Mouse (Mus musculus) kidney, postnatal 14 days (tissue): Measurements from ENCODE around the gene Eml1.
"Not testable (repeated sequence)": the region's sequence is repeated elsewhere in the genome, so short reads cannot be mapped to it uniquely, and the experiment has no call there.

Experiments
- DNase-seq: peaks from one replicate; pipeline ENCODE4 v3.0.0; 2022; ENCODE audit warnings: mixed read lengths

Gene Eml1

DNA sequence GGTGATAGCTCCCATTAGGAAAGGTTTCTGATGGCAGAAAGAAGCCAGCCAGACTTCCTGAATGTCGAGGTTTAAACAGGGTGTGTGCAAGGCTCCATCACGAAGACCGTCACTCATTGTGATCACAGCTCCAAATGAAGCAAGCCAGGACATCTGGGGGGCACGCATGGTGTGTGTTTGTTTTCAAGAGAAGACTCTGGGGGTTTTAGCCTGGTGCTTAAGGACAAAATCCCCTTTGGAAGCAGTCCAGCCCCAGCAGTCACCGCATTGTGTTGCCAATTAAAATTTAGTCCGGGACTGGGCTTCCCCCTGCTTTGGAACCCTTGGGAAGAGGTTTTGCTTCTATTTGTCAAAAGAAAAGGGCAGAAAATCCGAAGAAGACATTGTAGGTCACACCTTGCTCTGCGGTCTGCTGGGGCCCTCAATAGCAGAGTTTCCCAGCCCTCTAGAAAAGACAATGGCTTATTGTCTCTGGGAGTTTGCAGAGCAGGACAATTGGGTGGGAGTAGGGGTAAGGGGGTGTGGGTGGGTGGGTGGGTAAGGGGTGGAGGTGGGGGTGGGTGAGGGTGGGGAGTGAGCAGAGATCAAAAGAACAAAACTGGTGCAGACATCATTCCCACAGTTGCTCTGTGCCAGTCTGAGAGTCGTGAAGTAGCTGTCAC lies 110.1 kb downstream of the Eml1 start:
- no peak for DNase-seq

DNA sequence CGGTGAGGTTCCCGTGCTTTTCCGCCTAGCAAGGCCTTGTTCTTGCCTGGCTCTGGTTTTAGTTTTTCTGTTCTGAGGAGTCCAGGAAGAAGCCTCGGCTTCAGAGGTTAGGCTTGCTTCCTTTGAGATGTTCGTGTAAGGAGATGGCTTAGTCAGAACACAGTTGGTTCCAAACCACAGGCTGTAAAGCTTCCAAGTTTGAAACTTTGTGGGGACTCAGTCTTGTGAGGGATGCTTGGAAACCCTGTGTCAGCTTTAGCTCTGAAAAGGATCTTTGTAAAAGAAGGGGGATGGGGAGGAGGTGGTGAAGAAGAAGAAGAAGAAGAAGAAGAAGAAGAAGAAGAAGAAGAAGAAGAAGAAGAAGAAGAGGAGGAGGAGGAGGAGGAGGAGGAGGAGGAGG lies 118.3 kb downstream of the Eml1 start:
- no peak for DNase-seq

DNA sequence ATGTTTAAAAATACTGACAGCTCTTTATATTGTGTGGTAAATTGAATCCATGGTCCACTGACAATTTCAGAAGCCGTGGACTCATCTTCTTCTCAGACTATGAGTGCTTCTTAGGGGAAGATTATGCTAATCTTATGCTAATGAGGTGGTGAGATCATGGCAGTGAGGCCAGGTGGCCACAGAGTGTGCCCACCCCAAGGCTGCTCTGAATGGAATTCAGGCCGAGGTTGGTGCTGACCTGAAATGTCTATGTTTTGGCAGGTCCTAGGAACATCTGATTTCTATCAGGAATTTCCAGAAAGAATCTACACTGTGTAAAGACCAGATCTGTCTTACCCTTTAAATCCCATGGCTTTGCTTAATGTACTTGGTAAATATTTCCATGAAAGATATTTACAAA lies 119.0 kb downstream of the Eml1 start:
- no peak for DNase-seq

DNA sequence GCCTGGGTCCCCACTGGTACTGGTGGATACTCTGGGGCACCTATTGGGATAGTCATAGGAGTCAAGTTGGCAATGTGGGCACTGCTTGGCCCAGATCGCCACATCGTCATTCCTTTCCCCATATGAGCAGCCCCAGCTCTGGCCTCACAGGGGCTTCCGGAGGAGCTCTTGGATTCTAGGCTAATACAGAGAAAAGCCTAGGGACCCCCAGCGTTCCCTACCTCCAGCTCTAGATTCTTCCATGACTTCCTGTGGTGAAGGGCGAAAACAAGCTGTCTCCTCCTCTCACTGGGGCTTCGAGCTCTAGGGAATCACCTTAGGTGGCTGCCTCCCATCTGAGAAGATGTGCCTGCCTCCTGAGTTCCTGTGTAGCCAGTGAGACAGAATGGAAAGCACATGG lies 119.6 kb downstream of the Eml1 start:
- DNase-seq = no peak

DNA sequence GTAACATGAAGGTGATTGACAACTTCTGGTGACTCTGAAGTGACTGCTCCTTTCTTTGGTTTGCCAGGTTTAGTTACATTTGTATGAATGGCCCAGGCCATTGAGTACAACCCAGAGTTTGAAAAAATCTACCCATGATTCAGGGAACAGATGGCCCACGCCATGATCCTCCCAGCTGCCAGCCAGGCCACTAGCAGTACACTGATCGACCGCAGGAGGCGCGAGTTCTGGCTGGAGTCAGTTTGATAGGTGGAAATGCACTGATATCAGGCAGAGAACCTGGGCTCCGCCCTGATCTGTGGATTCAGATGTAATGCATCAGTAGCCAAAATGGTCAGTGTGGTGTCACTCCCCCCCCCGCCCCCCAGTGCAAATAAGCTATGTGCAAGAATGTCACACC lies 120.2 kb downstream of the Eml1 start:
- no peak for DNase-seq

DNA sequence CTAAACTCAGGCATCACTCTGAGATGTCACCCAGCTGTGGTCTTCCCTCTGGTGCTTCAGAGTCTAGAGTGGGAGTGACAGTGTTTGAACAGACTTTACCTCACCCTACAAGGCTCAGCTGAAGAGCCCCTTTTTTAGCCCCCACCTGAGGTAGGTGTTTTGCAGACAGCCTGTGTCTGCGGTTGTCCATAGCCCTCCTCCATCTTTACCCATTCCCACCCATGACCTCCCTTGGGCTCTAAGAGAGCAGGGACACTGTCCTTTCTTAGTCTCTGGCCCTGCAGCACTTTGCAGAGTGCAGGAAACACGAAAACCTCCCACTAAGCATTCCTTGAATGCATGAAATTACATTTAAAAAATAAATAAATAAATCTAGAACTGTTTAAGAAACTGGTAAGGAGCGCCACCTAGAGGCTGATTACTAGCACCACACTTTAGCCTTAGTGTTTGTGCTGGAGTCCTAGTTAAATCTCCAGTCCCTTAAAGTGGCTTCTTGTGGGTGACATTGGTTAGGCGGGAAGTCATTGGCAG lies 123.3 kb downstream of the Eml1 start:
- DNase-seq = peak; percentile 76

DNA sequence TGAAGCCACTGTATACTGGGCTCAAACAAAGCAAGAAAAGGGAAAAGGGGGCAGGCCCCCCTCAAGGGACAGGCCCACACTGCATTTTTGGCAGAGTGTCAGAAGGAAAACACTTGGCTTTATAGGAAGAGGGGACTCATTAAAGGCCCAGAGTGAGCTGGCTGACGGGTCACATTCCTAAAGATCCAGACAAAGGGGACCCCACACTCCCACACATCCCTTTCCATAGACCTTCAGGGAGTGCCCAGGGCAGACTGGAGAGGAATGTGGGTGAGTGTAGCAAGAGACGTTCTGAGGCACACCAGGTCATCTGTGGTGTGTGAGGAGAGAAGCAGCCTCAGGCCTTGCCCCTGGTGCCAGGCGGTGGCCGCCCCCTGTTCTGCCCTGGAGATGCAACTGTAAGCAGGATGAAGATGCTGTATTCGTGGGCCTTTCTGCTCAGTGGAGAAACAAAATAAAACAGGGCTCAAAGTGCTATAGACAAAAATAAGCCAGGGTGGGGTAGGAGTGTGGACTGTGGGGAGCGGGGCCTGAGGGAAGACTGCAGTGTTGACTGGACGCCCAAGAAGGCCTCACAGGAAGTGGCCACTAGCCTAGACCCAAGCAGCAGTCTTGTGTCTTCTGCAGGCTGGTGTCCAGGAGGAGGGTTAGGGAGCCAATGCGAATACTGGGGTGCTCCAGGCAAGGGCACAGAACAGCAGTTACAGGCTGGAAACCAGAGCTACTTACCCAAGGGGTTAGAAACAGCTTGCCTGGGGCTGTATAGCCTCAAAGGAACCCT lies 124.9 kb downstream of the Eml1 start:
- peak; percentile 30 for DNase-seq

DNA sequence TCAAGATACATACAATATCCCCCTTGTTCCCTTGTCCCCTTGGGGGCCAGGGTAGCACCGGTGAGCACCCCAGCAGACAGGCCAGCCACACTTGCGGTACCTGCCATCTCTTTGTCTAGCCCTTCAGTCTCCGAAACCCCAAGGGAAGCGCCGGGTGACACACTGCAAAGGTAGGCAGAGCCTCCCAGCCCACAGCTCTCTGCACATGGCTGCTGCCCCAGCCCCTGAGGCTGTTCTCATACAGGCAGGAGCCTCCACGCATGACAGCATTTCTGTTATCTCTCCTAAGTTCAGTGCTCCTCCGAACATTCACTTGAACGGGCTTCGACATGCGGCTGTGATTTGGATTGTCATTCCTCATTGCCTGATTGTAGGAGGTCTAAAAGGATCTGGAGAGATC lies 132.3 kb downstream of the Eml1 start:
- DNase-seq = no peak

DNA sequence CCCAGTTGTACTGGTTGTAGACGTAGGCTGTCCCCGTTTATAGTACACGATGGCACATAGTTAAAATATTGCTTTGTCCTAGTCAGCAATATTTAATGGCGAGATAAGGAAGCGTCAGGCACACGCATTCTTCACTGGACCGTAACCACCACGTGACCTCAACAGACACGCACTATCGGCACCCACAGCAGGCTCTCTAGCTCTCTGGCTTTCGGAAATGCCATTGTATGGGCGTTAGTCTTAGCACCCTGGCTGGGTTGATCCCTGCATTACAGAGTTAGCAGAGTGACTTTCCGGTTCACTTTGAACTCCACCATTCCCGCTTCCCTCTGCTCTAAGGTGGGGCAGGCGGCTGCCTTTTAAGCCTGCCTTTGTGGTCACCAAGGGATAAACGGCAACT lies 132.8 kb downstream of the Eml1 start:
- no peak for DNase-seq

DNA sequence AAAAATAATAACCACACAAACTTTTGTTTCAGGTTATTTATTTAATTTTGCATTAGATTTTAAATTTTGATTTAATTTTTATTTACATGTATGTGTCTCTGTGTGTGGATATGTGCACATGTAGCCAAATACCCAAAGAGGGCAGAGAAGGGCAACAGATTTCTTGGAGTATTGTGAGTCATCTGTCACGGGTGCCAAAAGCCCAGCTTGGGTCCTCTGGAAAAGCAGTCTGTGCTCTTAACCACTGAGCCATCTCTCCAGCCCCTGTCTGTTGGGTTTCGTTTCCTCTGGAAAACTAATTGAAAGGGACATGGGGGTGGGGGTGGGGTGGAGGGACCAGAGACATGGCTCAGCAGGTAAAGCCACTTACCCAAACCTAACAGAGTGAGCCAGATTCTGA lies 135.1 kb downstream of the Eml1 start:
- no peak for DNase-seq

DNA sequence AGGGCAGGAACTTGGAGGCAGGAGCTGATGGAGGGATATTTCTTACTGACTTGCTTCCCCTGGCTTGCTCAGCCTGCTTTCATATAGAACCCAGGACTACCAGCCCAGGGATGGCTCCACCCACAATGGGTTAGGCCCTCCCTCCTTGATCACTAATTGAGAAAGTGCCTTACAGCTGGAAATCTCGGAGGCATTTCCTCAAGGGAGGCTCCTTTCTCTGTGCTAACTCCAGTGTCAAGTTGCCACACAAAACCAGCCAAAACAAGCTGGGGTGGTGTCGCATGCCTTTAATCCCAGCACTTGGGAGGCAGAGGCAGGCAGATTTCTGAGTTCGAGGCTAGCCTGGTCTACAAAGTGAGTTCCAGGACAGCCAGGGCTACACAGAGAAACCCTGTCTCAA lies 136.3 kb downstream of the Eml1 start:
- not testable (repeated sequence) for DNase-seq

DNA sequence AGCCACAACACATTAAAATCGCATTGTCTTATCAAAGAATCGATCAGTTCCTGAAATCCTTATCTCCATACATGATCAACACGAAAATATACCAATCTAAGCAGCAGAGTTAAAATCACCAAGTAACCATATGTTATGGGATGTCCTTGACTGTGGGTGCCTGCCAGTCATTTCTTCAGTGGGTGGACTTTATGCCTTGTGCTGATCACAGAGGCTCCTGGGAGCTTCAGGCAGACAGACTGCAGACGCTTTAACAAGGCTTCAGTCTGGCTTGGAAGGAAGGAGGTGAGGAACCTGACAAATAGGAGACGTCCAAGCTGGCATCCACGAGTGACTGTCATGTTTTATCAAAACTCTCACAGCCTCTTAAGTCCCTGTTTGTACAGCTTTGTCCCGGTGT lies 139.8 kb downstream of the Eml1 start:
- no peak for DNase-seq

DNA sequence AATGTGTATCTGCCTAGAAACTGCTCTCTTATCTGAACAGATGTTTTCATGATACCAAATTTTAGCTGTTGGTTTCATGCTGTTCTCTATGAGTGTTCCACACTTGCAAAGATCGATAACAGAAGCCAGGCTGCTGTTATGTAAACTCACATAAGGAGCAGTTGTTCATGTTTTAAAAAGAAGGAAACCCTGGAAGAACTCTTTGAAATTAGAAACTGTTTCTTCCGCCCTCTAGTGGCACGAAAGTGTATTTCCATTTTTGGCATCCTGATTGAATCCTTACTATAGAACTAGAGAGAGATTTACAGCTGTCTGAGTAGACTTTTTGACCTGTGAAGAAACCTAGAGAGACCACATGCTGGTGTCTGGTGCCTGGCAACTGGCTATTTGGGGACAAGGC lies 140.3 kb downstream of the Eml1 start:
- DNase-seq = peak; percentile 29

DNA sequence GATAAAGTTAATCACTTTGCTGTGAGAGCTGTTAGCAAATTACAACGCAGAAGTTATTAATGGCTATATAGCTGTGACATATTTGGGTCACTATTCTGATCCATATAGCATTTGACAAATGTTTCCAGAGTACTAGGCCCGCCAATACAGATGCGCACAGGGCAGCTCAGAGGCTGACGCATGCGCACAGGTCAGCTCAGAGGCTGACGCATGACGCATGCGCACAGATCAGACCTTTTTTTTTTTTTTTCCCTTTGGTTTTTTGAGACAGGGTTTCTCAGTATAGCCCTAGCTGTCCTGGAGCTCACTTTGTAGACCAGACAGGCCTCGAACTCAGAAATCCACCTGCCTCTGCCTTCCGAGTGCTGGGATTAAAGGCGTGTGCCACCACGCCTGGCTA lies 144.7 kb downstream of the Eml1 start:
- DNase-seq = no peak

DNA sequence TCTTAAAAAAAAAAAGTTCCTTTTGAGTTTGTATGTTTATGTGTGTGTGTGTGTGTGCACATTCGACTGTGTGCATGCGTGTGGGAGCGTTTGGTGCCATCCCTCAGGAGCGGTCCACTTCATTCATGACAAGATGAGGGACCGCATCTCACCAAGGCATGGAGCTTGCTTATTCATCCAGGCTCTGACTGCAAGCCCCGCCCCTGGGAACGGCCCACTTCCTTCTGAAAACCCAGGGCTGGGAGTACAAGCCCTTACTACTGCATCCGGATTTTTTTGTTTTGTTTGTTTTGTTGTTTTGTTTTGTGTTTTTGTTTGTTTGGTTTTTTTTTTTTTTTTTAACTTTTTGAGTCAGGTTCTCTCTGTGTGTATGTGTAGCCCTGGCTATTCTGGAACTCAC lies 148.6 kb downstream of the Eml1 start:
- peak; percentile 31 for DNase-seq

DNA sequence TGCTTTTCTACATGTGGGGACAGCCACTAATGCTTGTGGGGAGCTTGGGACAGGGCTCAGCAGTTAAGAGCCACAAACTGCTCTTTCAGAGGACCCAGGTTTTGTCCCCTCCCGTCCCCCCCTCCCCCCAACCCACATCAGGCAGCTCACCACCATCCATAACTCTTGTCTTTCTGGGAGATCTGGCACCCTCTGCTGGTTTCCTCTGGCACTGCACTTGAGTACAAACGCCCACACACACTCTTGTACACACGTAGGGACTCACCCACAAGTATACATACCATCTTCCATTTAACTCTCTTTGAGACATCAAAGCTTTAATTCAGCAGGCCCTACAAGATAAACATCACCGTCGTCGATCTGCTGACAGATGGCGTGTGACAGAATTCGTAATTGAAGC lies 158.5 kb downstream of the Eml1 start:
- peak; percentile 41 for DNase-seq

DNA sequence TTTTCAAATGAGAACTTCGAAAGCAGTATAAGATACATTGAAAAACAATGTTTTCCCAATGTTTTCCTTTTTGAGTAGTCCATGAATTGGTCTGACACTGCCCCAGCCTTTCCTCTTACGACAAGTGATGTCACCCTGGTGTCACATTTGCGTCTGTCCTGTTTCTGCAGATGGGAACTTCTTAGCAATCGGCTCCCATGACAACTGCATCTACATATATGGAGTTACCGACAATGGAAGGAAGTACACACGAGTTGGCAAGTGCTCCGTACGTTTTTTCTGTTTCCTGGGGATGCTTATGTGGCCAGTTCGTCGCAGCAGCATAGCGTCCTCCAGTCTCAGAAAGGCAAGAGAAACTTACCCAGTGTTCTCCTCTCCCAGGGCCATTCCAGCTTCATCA lies 163.7 kb downstream of the Eml1 start:
- DNase-seq = no peak

DNA sequence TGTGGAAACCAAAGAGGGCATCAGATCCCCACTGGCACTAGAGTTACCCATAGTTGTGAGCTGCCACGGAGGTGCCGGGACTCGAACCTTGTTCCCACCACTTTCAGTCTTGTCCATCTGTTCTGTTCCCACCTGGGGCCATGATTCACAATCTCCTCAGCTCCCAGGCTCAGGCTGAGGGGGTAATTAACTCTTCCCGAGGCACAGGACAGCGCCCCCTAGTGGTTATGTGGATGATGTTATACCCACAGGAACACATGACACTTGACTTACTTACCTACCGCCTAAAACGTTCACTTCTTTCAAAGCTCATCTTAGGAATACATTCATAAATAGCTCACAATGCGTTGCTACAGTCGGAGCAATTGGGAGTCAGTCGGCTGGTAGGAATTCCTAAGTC lies 165.7 kb downstream of the Eml1 start:
- no peak for DNase-seq

DNA sequence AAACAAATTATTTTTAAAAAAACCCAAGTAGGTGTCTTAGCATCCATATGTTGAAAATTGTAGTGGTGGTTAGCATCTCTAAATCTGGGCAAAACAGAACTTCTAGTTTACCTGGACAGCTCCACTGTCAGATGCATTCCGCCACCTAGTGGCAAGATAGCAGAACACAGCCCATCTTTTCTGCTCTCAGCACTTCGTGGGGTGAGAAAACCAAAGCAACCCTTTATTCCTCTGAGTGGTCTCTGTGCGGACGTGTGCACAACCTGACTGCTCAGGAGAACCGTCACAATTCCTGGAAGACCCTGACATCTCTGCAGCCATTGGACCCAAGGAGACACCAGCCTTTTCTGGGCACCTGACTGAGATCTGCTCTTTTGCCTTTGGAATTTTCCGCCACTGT lies 170.3 kb downstream of the Eml1 start:
- peak; percentile 50 for DNase-seq

DNA sequence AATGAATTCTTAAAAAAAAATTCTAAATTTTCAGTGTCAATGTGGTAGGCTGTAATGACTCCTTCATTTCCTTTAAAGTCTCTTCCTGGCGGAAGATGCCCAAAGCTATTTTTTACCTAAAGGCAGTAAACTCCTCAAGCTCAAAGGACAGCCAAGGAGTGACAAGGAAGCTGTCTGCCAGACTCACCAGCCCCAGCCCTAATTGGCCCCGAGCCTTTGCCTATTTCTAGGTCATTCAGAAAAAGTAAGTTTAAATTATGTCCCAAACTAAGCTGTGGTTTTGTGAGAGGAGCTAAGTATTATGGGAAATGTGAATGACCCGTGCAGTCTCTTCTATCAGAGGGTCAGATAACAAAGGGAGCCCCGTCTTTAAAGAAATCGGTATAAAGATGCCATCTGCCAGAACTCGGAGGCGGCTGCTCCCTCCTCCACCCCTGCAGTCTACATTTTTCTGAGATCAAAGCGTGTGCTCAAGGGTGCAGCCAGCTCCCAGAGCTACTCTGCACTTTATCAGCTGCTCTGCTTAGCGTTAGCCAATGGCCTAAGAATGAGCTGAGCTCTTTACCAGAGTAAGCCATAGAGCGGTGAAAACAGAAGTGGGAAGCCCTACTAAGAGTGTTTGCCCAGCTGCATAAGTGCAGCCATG lies 175.9 kb downstream of the Eml1 start:
- no peak for DNase-seq

DNA sequence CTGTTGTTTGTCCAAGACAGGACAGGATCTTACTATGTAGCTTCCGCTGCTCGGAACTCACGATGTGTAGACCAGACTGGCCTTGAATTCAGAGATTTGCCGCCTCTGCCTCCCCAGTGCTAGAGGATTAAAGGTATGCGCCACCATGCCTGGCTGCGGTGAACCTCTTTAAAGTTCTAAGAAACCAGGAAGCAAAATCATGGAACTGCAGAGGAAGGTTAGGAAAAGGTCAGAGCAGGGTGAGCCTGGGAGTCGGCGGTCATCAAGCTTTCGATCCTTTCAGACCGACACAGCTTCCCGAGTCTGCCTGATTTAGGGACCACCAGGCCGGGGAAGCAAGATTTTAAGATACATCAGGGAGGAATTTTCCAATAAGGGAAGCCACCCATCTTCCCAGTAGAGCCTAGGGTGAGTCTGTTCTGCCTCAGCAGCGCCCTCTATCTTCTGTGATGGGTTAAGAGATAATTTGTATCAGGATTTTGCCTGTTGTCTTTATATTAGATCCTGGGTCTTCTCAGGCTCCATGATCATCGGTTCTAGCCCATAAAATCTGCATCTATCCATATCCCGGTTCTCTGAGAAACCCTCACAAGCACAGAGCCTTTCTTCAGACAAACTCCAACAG lies 176.6 kb downstream of the Eml1 start:
- no peak for DNase-seq

DNA sequence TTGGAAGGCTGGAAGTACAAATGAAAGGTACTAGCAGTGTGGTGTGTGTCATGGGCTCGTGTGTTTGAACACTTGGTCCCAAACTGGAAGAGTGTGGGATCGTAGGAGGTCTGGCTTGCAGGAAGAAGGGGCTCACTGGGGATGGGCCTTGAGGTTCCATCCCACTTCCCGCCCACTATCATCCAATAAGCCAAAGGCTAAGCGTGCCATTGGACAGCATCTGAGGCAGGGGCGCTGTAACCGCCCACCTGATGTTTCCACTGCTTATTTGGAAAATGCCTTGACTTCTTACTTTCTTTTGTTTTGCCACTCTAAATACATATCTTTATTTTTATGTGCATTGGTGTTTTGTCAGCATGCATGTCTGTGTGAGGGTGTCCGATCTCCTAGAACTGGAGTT lies 181.0 kb downstream of the Eml1 start:
- no peak for DNase-seq

DNA sequence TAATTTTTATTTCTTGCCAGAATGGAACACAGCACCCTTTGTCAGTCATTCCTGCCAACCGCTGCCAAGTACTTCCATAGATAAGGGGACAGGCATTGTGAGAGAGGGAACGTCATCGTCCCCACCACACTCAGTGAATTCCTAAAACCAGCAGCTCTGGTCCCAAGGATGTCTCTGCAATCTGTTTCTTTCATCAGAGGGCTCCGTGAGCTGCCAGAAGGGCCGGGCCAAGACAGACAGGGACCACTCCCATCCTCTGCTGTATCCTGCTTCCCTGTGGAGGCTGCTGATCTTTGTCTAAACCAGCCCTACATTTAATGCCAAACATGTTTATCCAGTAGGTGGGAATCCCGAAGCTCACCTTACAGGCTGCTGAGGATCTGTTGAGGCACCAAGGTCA lies 182.3 kb downstream of the Eml1 start:
- DNase-seq = peak; percentile 31
